Mouse (Mus musculus) heart, adult 11 months (tissue): Measurements from ENCODE around the gene Gm21943.
"Not testable (repeated sequence)": the region's sequence is repeated elsewhere in the genome, so short reads cannot be mapped to it uniquely, and the experiment has no call there.

Experiments
- DNase-seq: peaks from one replicate; pipeline ENCODE4 v3.0.0; 2022

Gene Gm21943

DNA sequence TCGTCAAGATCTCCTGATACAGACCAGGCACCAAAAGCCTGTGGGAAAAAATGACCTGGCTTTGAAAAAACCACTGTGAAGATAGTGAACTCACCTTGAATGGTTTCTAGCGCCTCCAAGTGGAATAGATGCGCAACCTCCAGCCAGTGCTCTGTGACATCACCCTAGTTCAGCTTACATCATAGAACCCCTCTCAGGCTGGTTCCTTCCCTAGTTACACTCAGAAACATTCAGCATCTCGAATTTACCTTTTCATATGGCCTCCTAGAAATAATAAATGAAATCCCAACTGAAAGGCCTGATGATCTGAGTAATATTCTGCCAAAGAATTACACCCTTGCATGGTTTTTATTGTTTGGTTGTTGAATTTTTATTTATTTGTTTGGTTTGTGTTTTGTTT lies at the start of gene Gm21943:
Gene Gm21943 (minus strand): TSS at position 101 of the 400 bp plus-strand sequence.
- not testable (repeated sequence) for DNase-seq
